Mouse (Mus musculus) spleen, postnatal 36 days (tissue): ENCODE measurements around the gene Rerg.

ENCODE experiments used
- DNase-seq, 2 experiments: peaks; one replicate each; pipeline ENCODE4 v3.0.0; 2022; ENCODE audit warnings: low spot score in 2 of 2, mixed read lengths in 1 of 2

Gene Rerg

GRCm38 (mm10) chr6:137163061-137163460 lies 7.2 kb downstream of the Rerg start:
- no peak for DNase-seq

GRCm38 (mm10) chr6:137162481-137162880 lies 7.8 kb downstream of the Rerg start:
- DNase-seq, result no peak

GRCm38 (mm10) chr6:137161491-137162088 lies 8.7 kb downstream of the Rerg start:
- DNase-seq, result no peak

- DNase-seq, result no peak
Observed at GRCm38 (mm10) chr6:137159372-137159926, 10.8 kb downstream of the Rerg start.

- no peak for DNase-seq
Observed at GRCm38 (mm10) chr6:137156437-137157219, 13.7 kb downstream of the Rerg start.

- DNase-seq, result no peak
Observed at GRCm38 (mm10) chr6:137155196-137156137, 14.8 kb downstream of the Rerg start.

GRCm38 (mm10) chr6:137153021-137153420 lies 17.3 kb downstream of the Rerg start:
- DNase-seq, result no peak

GRCm38 (mm10) chr6:137151015-137151414 lies 19.3 kb downstream of the Rerg start:
- DNase-seq, result no peak

GRCm38 (mm10) chr6:137149833-137150232 lies 20.5 kb downstream of the Rerg start:
- no peak for DNase-seq

GRCm38 (mm10) chr6:137146910-137147309 lies 23.4 kb downstream of the Rerg start:
- no peak for DNase-seq

GRCm38 (mm10) chr6:137145611-137146010 lies 24.7 kb downstream of the Rerg start:
- no peak for DNase-seq

- DNase-seq, result no peak
Observed at GRCm38 (mm10) chr6:137144958-137145535, 25.2 kb downstream of the Rerg start.

- DNase-seq, result no peak
Observed at GRCm38 (mm10) chr6:137144526-137144840, 25.8 kb downstream of the Rerg start.

- DNase-seq, result no peak
Observed at GRCm38 (mm10) chr6:137143818-137144525, 26.3 kb downstream of the Rerg start.

- DNase-seq, result no peak
Observed at GRCm38 (mm10) chr6:137142796-137143195, 27.5 kb downstream of the Rerg start.

- DNase-seq, result no peak
Observed at GRCm38 (mm10) chr6:137141247-137141820, 29.0 kb downstream of the Rerg start.

- no peak for DNase-seq
Observed at GRCm38 (mm10) chr6:137138822-137139221, 31.5 kb downstream of the Rerg start.

- DNase-seq, result no peak
Observed at GRCm38 (mm10) chr6:137138391-137138790, 31.9 kb downstream of the Rerg start.

- no peak for DNase-seq
Observed at GRCm38 (mm10) chr6:137136401-137136800, 33.9 kb downstream of the Rerg start.

- DNase-seq, result no peak
Observed at GRCm38 (mm10) chr6:137135506-137136391, 34.5 kb downstream of the Rerg start.
